11 mouse cellular contexts compared by ENCODE assay signal in the genomic region with DNA sequence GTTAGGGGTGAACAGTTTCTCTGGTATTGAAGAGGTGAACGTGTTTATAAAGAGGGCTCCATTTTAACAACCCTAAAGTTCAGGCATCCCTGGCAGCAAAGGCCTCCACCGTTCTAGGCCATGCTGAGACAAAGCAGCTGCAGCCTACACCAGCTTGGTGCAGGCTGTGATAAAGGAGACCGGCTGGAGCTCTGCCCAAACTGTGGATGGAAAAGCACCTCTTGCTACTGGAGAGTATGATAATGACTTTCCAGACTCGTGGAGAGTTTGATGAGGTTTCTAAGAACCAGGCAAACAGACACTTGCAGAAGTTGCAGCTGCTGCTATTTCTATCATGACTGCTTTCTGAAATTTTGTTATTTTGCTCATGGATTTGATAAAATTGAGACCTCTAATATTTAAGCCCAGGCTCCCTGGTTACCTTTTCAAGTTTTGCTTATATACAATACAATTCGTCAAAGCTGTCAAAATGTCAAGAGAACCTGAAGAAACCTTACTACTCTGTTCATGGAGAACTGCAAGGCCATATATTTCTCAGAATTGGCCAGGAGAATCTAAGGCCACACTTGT. TPM values are rescaled to one million over a fixed set of nuclear protein-coding genes. Genes with fewer than 3 reads are reported as not detected.
DNase-seq lines count a peak whose midpoint lies in the region; ATAC-seq and TF ChIP-seq lines count a peak whose summit lies in the region.
"Had no signal": no experiment of that assay in that cellular context is flagged by ENCODE, and none has a peak within 500 bp of the region (broad histone marks: within the 10 kb centered on the region; RNA-seq: fewer than 3 reads in every experiment).

No protein-coding gene starts in this region.

- WGBS in heart, postnatal 0 days = 25% methylated on average over 5 of the region's 5 CpGs
- WGBS in midbrain, postnatal 0 days = 36% methylated on average over 5 of the region's 5 CpGs
- 36% methylated on average over 5 of the region's 5 CpGs for WGBS in midbrain, embryonic 15.5 days

- DNase-seq in heart, postnatal 0 days (ENCODE audit: low spot score) = peak; percentile 45
- DNase-seq in heart, adult 8-10 months (ENCODE audit: low spot score) = no peak
- peak; percentile 5 for DNase-seq in midbrain, postnatal 0 days (ENCODE audit: low spot score)
- peak; percentile 72 for DNase-seq in liver
- DNase-seq in spleen, postnatal 14 days (ENCODE audit: low spot score in 2 of 2) = peak; percentile 39 to 43
- no peak for DNase-seq in gastrocnemius, postnatal 10 days
- DNase-seq in neural tube, embryonic 10.5 days (ENCODE audit: extremely low spot score, low spot score) = no peak
- DNase-seq: adrenal gland, postnatal 25 days; retina, postnatal 1 day had no signal

- H3K4me2 ChIP-seq in heart, postnatal 0 days (ENCODE audit: low read depth, low read length) = no peak overlapping the region
- H3K4me2 ChIP-seq in midbrain, postnatal 0 days (ENCODE audit: low read depth, low read length, poor library complexity, severe bottlenecking) = no peak overlapping the region
- no peak overlapping the region for H3K4me2 ChIP-seq in midbrain, embryonic 15.5 days
- H3K4me2 ChIP-seq: hindbrain, embryonic 15.5 days had no signal

- H3K4me3 ChIP-seq in heart, postnatal 0 days (ENCODE audit: low read depth, low read length) = no peak overlapping the region
- no peak overlapping the region for H3K4me3 ChIP-seq in midbrain, postnatal 0 days (ENCODE audit: low read depth, low read length)
- no peak overlapping the region for H3K4me3 ChIP-seq in midbrain, embryonic 15.5 days
- H3K4me3 ChIP-seq: hindbrain, embryonic 15.5 days had no signal

- no peaks in the 10 kb centered on the region for H3K36me3 ChIP-seq in heart, postnatal 0 days (replicated peaks; ENCODE audit: control insufficient read depth, insufficient read depth, low read length)
- no peaks in the 10 kb centered on the region for H3K36me3 ChIP-seq in midbrain, postnatal 0 days (ENCODE audit: insufficient read depth, low read length)
- H3K36me3 ChIP-seq in midbrain, embryonic 15.5 days (replicated peaks) = no peaks in the 10 kb centered on the region
- H3K36me3 ChIP-seq: hindbrain, embryonic 15.5 days had no signal

- no peak for ATAC-seq in heart, postnatal 0 days (ENCODE audit: insufficient read depth, low read depth)
- ATAC-seq in midbrain, postnatal 0 days (ENCODE audit: low FRiP score) = no peak
- no peak for ATAC-seq in midbrain, embryonic 15.5 days (replicated peaks)

- no peak overlapping the region for H3K9ac ChIP-seq in heart, postnatal 0 days (replicated peaks; ENCODE audit: low read depth, low read length)
- no peak overlapping the region for H3K9ac ChIP-seq in midbrain, postnatal 0 days (replicated peaks; ENCODE audit: low read length, poor library complexity, severe bottlenecking)
- H3K9ac ChIP-seq in midbrain, embryonic 15.5 days = no peak overlapping the region
- H3K9ac ChIP-seq: hindbrain, embryonic 15.5 days had no signal

- no peak for TF ChIP-seq CTCF in heart, postnatal 0 days (IDR thresholded peaks at IDR 0.05; ENCODE audit: low read depth)
- no peak for TF ChIP-seq CTCF in midbrain, postnatal 0 days (IDR thresholded peaks at IDR 0.05)

- no peaks in the 10 kb centered on the region for H3K27me3 ChIP-seq in heart, postnatal 0 days (ENCODE audit: control insufficient read depth, insufficient read depth, low read length)
- H3K27me3 ChIP-seq in midbrain, postnatal 0 days (ENCODE audit: insufficient read depth, low read length) = no peaks in the 10 kb centered on the region
- H3K27me3 ChIP-seq in midbrain, embryonic 15.5 days (replicated peaks) = 0 out of 2 replicates have a peak, but pooled peaks cover 4% of the 10 kb centered on the region
- H3K27me3 ChIP-seq: hindbrain, embryonic 15.5 days had no signal

- H3K9me3 ChIP-seq in heart, postnatal 0 days (replicated peaks; ENCODE audit: control insufficient read depth, low read length) = no peaks in the 10 kb centered on the region
- no peaks in the 10 kb centered on the region for H3K9me3 ChIP-seq in midbrain, postnatal 0 days (ENCODE audit: low read length)
- no peaks in the 10 kb centered on the region for H3K9me3 ChIP-seq in midbrain, embryonic 15.5 days
- H3K9me3 ChIP-seq: hindbrain, embryonic 15.5 days had no signal

- no peak overlapping the region for H3K27ac ChIP-seq in heart, postnatal 0 days (ENCODE audit: low read depth)
- H3K27ac ChIP-seq in midbrain, postnatal 0 days (ENCODE audit: low read depth, low read length) = no peak overlapping the region
- no peak overlapping the region for H3K27ac ChIP-seq in midbrain, embryonic 15.5 days
- H3K27ac ChIP-seq: hindbrain, embryonic 15.5 days had no signal

- no peak for TF ChIP-seq EP300 in heart, postnatal 0 days (IDR thresholded peaks at IDR 0.05; ENCODE audit: low read depth)

- H3K4me1 ChIP-seq in heart, postnatal 0 days (ENCODE audit: control insufficient read depth, insufficient read depth) = 0 out of 2 replicates have a peak, but pooled peaks cover 4% of the 10 kb centered on the region
- H3K4me1 ChIP-seq in midbrain, postnatal 0 days (ENCODE audit: insufficient read depth, low read length) = no peaks in the 10 kb centered on the region
- peaks cover 17% of the 10 kb centered on the region for H3K4me1 ChIP-seq in midbrain, embryonic 15.5 days

RNA-seq across cellular contexts. Expression of a gene that starts 3.4 kb away (rescaled TPM):
- total RNA-seq in heart, postnatal 0 days (2014; rRNA removed; ENCODE audit: low replicate concordance) = 11.6 and 21.9 TPM in 2 replicates
- polyA plus RNA-seq in heart, postnatal 0 days (2015; fragmentation: Nextera tagmentation; extraction: Ambion mirVana) = 6.4 and 7.6 TPM in 2 replicates
- total RNA-seq in heart, adult 8-10 months (2022) = 10 to 100 TPM; 12.6 to 17.2 (median 13.9) TPM
- 29.2 and 32.6 TPM in 2 replicates for total RNA-seq in midbrain, postnatal 0 days (2014; rRNA removed)
- 13.6 and 14.6 TPM in 2 replicates for polyA plus RNA-seq in midbrain, postnatal 0 days (2015; fragmentation: Nextera tagmentation; extraction: Ambion mirVana)
- 16.3 and 18.3 TPM in 2 replicates for polyA plus RNA-seq in midbrain, embryonic 15.5 days (2015; fragmentation: Nextera tagmentation; extraction: Ambion mirVana)
- 10 to 100 TPM; 16.0 to 19.0 TPM for total RNA-seq in gastrocnemius, postnatal 10 days (2021)

Comparison
In these comparisons a context has a peak if more than half of its experiments do, and no peak if none do; other contexts are left out.
1. DNase-seq: peak in heart, postnatal 0 days (single experiment), midbrain, postnatal 0 days (single experiment), liver (single experiment) and spleen, postnatal 14 days (2 of 2); none in heart, adult 8-10 months (single experiment), gastrocnemius, postnatal 10 days (single experiment) and neural tube, embryonic 10.5 days (single experiment).